Mouse (Mus musculus) gastrocnemius, postnatal 25 days (tissue): ENCODE data around the gene Pnldc1. TPM values are rescaled to one million over a fixed set of nuclear protein-coding genes. Genes with fewer than 3 reads are reported as not detected.
"Not testable (repeated sequence)": the region's sequence is repeated elsewhere in the genome, so short reads cannot be mapped to it uniquely, and the experiment has no call there.

Source experiments
- DNase-seq: peaks from one replicate; pipeline ENCODE4 v3.0.0; 2022
- long read RNA-seq, 2 experiments: library from polyadenylated mRNA; stranded (forward); transcript quantifications; one replicate each; pipeline ENCODE4 v2.0.0; 2021
- total RNA-seq, 2 experiments: library from RNA; stranded (reverse); gene quantifications; 1 replicate in 1 of 2; 2 replicates in 1 of 2; pipeline ENCODE4 v1.2.3; 2021

Gene Pnldc1
- under 1 TPM in 1 of 2 experiments, not detected in 1; 0.83 TPM for total RNA-seq
- long read RNA-seq, experiment 1: 0 reads
- long read RNA-seq, experiment 2, partial matches to known transcripts: 0 of 1 reads
- long read RNA-seq, experiment 2, other reads (novel, unspliced or antisense): 1 of 1 reads

DNA sequence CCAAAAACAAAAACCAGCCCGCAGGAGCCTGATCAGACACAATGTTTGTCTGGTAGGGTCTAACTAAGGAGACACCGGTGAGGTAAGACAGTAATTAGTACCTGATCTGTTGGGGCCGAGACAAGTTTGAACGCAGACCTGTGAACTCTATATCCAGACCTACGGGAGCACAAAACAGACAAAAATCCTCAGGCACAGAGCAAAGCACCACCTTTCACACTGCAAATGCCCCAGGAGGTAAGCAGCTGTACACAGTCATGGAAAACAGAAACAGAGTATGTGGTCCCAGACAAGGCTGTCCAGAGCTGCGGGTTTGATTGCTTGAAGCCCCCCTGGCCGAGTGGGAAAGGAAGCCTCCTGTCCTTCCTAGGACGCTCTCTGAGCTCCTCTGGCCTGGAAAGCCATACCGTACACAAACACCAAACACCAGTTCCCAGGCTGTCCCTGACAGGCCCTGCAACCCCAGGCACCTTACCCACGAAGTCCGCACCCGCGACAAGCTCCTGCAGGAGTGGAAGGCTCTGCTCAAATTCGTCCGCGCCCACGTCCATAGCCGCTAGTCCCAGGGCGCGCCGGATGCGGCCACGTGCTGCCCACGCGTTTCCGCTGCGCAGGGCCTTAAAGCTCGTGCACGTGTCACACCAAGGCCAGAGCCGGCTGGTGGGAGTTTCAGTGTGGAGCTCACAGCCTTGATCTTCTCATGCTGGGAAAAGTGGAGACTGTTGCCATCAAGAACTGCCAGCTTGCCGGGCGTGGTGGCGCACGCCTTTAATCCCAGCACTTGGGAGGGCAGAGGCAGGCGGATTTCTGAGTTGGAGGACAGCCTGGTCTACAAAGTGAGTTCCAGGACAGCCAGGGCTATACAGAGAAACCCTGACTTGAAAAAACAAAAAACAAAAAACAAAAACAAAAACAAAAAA lies at the start of gene Pnldc1:
Gene Pnldc1 (minus strand): TSS at position 870 of the 920 bp plus-strand sequence.
- no peak for DNase-seq

DNA sequence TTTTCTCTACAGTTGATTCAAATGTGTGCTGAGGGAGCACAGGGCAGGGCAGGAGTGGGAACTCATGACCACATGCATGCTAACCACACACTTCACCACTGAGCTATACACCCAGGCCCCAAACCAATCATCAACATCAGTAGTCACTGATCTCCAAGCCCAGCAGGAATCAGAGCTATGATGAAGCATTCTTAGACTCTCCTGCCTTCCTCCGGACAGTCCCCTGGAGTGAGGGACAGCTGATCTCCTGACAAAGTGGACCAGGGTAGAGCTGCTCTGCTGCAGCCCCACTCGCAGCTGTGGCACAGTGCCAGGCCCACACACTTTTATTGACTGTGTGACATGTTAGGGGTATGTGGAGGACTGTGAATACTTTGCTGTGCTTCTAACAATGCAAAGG lies 49.3 kb upstream of the Pnldc1 start:
- DNase-seq: not testable (repeated sequence)

DNA sequence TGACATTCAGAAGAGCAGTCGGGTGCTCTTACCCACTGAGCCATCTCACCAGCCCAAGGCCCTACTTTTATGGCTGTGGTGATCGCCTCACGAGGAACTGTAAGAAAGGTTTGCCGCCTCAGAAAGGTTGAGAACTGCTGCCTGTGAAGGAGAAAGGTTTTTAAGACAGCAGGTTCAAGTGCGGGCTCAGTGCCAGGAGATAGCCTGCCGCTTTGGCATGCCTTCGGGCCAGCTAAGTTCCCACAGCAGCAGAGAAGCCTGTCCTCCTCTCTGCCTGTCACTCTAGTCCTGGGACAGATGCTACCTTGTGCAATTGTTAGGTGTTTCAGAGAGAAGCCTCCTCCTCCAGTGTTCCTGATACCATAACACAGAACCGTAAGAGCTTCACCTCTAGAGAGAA lies 46.6 kb upstream of the Pnldc1 start:
- DNase-seq: no peak

DNA sequence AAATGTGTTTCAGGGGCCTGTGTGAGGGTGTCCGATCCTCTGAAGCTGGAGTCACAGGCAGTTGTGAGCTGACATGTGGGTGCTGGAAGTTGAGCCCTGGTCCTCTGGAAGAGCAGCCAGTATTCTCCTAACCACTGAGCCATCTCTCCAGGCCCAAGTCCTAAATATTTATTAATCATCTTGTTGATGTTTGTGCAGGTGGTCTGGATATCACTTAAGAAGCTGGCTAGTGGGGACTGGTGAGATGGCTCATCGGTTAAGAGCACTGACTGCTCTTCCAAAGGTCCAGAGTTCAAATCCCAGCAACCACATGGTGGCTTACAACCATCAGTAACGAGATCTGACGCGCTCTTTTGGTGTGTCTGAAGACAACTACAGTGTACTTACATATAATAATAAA lies 39.6 kb upstream of the Pnldc1 start:
- DNase-seq: no peak

DNA sequence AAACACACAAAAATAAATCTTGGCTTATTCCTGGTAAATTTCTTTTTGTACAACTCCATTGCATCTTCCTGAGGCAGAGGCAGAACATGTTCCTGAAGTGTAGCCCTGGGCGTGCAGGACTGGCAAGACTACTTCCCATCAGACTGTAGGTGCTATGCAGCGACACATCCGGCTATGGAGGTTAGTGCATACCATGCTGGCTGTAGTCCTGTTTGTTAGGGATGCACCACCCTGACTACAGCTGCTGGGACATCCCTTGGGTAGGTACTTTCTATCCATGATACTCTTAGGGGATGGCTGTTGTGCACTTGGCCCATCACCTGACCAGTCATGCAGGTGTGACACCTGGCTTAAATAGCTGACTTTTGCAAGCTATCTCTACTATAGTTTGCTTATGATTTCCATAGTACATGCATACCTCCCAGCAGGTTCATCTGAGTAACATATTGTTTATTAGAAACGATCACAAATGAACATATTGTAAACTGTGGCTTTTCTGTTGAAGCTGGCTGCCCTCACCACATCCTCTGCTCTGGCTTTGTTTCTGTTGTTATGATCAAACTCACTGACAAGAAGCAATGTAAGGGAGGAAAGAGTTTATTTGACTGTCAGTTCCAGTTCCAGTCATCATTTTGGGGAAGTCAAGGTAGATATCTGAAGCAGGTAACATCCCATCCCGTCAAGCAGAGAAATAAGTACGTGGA lies 32.6 kb upstream of the Pnldc1 start:
- DNase-seq: no peak

DNA sequence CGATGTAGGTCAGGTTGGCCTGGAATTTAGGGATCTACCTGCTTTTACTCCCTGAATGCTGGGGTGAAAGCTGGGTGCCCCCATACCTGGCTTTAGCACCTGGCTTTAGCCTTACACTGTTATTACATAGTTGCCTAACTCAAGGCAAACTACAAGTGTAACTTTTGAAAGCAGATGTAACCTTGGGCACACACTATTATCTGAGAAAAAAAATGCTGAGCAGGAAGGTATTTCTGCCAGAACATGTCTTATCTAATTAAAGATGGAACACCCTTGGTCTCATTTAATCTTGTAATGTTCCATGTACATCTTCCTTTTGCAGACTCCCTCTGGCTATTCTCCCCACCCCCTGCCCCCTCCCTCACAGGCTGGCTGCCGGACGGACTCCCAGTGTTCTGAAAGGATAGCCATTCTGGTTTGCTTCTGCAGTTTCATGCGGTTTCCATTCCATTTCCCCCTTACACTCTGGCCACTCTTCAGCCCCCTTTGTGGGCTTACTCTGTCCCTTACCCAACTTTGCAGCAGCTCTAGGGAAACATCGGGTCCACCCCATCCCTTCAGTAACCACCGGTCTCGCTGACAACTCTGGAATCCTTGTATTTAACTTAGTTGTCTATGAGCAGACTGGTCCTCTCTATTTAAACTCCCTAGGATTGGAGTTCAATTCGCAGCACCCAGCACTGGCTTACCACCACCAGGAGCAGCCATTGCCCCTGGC lies 31.7 kb upstream of the Pnldc1 start:
- no peak for DNase-seq

DNA sequence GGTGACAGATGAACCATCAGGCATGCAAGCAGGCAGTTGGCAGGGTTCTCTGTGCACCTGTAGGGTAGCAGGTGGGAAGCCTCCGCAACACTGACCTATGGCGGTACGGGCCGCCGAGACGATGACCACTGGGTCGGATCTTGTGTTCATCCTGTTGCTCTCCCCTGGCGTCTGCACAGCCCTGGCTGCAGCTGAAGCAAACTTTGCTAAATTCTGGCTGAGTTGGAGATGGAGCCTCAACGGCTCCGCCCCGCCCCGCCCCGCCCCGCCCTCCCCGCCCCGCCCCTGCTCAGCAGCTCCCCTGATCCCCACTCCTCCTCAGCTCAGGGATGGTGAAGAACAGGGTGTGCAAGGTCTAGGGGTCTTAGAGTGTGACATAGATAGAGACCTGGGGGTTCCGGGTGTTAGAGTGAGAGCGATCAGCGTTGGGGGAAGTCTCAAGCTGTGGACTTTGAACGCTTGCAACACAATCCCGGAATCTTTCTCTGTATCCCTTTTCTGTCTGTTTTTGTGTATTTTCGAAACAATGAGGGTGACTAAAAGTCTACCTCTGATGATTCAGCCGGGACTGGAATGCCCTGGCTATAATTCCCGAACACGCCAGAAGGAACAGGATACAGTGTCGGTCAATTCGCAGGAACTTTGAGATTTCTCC lies 30.2 kb upstream of the Pnldc1 start, which contains the start of gene Acat3:
Gene Acat3 (minus strand): TSS at position 450 of the 655 bp plus-strand sequence.
- no peak for DNase-seq

DNA sequence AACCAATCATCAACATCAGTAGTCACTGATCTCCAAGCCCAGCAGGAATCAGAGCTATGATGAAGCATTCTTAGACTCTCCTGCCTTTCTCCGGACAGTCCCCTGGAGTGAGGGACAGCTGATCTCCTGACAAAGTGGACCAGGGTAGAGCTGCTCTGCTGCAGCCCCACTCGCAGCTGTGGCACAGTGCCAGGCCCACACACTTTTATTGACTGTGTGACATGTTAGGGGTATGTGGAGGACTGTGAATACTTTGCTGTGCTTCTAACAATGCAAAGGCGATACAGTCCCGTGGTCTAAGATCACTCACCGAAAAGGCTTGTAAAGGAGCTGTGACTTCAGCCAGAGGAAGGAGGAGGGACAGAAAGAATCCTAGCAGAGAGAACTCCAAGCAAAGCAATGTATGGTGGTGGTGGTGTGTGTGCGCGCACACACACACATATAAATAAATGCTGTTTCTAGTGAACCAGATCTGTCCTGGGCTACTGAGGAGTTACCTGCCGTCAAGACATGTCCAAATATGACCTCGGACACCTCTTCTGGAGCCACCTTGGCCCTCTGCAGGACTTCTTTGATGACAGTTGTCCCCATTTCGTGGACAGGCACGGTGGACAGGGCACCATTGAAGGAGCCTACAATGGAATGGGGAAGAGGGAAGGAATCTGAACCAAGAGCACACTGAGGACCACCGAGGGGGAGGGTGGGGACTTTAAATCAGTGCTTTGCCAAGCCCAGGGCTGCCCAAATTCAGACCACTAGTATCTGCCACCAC lies 29.5 kb upstream of the Pnldc1 start:
- not testable (repeated sequence) for DNase-seq

DNA sequence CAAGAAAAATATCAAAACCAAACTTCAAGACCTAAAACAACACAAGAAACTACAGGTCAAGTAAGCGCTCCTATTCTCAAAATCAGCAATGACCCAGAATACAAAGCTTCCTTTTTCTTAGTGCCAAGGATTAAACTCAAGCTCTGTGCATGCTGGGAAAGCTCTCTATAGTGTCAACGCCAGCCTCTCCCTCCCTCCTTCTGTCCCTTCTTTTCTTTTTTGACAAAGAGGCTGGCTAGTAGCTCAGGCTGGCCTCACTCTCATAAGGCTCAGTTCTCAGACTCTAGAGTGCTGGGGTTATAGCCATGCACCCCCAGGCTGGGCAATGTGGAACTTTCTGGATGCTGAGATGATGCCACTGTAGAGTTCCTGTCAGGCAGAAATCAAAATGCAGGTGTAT lies 28.0 kb upstream of the Pnldc1 start:
- no peak for DNase-seq

DNA sequence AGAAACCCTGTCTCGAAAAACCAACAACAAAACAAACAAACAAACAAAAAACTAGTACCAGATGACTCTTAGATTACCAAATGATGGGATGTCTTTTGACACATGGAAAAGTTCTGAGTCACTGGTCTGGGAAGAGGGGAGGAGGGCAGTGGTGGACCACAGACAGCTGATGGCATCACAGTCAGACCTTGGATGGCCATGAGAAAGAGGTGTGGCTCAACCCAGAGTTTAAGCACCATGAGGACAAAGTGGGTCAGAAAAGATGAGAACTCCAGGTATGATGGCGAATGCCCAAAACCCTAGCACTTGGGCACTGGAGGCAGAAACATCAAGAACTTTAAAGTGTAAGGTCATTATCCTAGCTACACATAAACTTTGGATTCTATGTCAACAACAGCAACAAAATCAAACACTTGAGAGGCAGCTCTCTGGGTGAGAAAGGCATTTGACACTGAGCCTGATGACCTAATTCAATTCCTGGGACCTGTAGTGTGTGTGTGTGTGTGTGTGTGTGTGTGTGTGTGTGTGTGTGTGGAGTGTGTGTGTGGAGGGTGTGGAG lies 27.5 kb upstream of the Pnldc1 start:
- no peak for DNase-seq

DNA sequence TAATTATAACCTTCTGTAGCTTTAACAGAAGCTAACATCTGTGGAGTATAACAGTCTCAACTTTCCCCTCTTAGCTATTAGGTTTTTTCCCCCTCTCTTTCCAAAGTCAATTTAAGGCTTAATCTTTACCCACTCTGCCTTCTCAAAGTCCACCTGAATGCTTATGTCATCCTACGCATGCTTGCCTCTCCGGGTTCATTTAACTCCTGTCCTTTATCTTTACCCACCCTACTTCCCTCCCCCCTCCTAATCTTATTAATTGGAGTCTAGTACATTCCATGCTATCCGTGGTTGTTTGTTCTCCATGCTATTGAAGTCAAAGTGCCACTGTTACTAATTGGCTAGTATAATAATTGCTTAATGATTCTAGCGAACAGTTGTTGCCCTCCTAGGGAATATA lies 25.7 kb upstream of the Pnldc1 start:
- DNase-seq: no peak

DNA sequence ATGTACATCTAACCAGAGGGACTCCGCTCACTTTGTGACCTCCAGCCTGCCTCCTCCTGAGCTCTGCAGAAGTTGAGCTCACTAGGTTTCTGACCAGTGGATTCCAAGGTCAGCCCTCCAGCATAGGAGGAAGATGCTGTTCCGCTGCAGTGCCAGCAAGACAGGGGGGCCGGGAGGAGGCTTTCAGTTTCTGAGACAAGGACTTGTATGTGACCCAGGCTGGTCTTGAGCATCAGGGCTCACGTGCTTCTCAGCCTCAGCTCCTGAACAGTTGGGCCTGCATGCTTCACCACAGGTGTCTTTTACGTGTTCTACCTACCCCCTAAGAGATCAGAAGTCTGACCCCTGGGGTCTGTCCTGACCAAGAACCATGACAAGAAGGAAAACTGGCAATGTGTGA lies 21.5 kb upstream of the Pnldc1 start:
- not testable (repeated sequence) for DNase-seq

DNA sequence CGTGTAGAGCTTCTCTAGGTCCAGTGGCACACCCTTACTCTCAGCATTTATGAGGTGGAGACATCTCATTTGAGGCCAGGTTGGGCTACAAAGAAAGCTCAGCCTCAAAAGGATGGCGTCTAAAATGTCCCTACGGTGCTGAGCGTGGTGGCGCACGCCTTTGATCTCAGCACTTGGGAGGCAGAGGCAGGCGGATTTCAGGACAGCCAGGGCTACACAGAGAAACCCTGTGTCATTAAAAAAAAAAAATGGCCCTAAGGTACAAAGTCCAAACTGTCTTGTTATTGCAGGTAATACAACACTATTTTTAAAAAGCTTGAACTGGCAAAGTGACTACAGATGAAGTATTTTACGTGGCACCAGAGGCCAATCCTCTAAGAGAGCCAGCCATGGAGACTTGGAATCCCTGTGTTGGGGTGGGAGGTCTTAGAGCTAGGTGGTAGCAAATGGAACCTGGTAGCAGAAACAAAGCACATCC lies 15.7 kb upstream of the Pnldc1 start:
- DNase-seq: no peak

DNA sequence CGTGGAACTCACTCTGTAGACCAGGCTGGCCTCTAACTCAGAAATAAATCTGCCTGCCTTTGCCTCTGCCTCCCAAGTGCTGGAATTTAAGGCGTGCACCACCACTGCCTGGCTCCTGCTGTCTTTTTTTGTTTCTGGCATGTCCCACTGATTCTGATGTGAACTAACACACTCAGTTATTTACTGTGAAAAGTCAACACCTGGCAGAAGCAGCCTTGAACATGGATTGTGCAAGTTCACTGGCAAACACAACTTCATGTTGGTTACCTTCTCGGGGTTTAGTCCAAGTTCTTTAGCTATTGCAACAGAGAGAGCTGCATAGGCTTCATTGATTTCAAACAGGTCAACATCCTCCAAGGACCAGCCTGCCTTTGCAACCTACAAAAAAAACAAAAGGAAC lies 15.0 kb upstream of the Pnldc1 start:
- no peak for DNase-seq

DNA sequence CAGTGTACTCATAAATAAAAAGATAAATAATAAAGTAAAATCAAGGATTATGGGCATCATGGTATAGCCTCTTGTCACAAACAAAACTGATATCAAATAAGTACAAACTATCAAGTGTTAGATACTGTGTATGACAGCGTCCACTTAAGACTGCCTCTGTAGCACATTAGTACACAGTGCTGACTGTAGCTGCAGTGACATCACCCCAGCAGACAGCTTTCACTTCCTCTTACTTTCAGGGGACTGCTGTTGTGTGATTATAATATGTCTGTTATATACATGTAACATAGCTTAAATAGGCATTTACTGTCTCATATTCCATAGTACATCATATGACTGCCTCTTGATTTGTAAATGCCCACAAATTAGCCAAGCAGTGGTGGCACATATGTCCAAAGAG lies 11.0 kb upstream of the Pnldc1 start:
- DNase-seq: no peak

DNA sequence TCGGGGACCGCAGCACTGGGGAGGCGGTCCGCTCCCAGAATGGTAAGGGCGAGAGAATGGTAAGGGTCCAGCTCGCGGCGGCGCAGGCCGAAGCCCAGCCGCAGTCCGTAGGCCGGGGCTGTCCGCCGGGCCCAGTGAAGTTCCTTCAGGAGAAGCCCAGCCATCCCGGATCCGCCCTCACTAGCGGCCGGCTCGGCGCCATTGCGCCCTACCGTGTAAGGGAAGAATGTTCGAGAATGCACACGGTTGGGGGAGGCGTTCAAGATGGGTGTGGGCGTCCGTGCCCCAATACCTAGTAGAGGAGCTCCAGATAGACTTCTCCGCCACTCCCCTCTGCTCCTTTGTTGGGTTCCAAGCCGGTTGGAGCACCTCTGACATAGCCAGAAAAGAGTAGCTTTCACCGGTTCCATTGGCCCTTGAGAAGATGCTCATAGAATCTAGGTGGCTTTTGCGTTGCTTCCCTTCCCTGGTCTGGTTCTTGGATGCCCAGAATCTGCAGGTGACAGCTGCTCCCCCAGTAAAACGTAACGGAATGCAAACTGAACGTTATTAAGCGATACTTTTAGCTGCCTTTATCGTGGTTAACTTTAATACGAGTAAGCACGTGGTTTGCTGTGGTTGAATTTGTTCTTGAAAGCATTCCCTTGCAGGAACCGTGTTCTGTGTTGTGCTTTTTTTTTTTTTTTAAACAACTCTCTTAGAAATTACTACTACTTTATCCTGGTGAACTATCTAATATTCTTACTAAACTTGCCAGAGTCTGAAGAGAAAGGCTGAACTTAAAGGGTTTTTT lies 6.8 kb upstream of the Pnldc1 start:
- DNase-seq: no peak

DNA sequence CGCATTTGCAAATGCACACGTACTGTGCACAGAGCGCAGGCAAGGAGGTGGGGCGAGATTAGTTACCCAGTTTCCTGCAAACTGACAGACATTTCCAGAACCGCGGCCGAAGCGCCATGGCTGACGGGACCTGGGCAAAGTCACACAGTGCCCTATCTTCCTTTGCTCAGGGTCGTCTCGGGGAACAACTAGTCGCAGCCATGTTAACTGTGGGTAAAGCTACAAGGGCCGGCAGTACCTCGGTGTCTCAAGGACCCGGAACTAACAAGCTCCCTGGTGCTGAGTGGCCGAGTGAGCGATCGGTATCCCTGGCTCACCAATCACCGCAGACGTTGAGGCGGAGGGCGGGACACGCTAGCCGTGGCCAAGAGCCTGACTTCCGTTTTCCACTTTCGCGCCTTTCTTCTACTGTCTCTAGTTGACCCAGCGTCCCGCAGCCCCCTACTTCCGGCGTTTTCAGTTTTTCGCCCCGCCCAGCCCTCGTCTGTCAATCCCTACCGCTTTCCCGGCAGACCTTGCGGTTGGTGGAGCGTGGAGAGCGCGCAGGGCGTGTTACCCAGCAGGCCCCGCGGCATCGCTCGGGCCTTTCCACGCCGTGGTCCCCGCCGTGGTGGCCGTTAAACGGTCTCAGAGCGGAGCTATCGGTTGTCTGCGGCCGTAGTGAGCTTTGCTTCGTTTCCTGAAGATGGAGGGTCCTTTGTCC lies 6.0 kb upstream of the Pnldc1 start, which contains the start of gene Mrpl18:
Gene Mrpl18 (minus strand): TSS at position 465 of the 703 bp plus-strand sequence.
- peak; percentile 100 for DNase-seq

DNA sequence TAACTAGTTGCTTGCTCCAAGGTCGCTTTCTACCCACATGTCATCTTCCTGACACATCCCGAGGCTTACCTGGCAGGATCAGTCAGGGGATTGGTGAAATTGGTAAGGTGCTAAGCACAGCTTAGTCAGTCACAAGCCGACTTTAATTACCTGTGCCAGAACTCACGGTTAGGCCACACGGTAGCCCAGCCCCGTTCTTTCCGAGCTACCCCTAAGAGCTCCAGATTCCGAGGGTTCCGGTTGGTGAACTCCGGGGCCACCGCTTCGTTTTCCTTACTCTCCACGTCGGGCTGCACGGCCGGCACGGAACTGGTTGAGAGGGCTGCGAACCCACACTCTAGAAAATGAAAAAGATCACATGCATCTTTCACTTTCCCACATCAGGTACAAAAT lies 5.5 kb upstream of the Pnldc1 start, which contains the start of gene Tcp1:
Gene Tcp1 (plus strand): TSS at position 214 of the 393 bp plus-strand sequence.
- no peak for DNase-seq

DNA sequence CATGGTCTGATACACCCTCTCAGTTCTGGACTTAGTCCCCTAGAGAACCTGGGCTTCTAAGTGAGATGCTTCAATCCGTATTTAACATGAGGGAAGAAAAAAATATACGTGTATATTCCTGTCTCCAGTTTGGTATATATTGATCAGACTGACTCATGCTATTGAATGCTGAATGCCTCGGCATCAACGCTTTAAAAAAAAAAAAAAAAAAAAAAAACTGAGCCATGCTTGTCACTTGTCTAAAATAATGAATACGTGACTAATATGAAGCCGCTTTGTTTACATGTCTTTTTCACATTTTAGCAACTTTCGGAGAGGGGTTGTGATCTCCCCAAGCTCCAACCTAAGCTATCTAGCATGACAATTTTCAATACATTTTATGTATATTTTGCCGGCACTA lies 361 bp upstream of the Pnldc1 start:
- no peak for DNase-seq
